Mouse (Mus musculus): ENCODE measurements at regions not wholly inside any gene's neighbourhood (a gene's known extent, or its start where the extent isn't known, plus 50 kb on each side); places are given as distances from the start of the nearest gene placed in this dataset.

DNA sequence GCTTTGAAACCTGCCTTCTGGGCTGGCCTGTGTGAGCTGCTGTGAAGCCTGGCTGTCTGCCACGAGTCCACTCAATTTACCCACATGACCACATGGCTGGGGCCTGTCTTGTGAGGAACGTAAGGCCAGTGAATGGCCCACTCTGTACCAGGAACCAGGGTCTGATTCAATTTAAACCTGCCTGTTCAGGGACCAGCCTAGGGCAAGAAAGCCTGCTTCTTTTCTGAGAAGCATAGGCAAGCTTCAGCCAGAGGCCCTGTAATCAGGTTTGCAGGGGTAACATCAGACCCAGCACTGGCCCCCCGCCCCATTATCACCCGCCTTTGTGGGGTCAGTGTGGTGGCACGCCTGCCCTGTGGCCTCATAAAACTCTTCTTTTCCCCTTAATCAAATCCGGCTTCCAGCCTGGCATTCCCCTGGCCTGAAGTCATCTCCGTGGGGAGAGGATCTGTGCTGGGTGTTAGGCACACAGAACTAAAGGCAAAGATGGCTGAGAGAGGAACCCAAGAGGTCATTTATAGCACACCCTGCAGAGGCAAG lies 84.4 kb upstream of the Mycn start:
- H3K27ac ChIP-seq (ENCODE audit: low read length) = no peak overlapping the region
- no peaks in the 10 kb centered on the region for H3K4me1 ChIP-seq (ENCODE audit: control insufficient read depth, low read depth, low read length)
- no peaks in the 10 kb centered on the region for H3K9me3 ChIP-seq (replicated peaks; ENCODE audit: control insufficient read depth, low read length)
- H3K27me3 ChIP-seq (ENCODE audit: control insufficient read depth, insufficient read depth, low read depth, low read length) = no peaks in the 10 kb centered on the region
- H3K36me3 ChIP-seq (ENCODE audit: control insufficient read depth, insufficient read depth) = no peaks in the 10 kb centered on the region
- ATAC-seq (ENCODE audit: low read depth) = no peak
- no peak overlapping the region for H3K9ac ChIP-seq (ENCODE audit: low read depth, low read length)
- H3K4me2 ChIP-seq (ENCODE audit: low read depth, low read length) = no peak overlapping the region
- 50% methylated on average over 7 of the region's 7 CpGs for WGBS (ENCODE audit: insufficient replicate concordance)
- no peak overlapping the region for H3K4me3 ChIP-seq (ENCODE audit: low read depth, low read length)

DNA sequence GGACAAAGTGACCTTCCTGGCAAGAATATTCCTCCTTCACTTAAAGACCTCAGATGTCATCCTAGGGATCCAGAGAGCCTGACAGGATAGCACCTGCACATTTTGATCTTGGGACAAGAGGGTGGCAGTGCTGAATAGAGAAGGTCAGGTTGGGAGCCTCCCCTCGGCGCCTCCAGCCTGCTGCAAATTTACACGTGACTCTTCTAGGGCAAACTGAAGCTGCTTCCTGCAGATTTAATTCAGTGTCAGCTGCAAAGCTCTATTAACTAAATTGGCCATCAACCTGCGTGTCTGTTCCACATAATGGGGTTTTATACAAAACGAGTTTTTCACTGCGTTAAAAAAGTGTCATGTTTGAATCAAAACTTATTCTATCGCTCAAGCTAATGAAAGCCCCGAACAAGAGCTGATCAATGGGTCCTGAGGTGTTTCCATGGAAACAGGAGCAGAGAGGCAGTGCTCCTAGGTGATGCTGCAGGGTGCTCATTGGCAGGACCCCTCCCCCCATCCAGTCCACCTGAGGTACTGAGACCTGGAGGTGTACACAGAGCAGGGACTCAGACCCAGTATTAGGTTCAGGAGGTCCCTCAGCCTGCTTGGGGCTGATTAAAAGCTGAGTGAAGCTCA lies 82.6 kb upstream of the Mycn start:
- Histone ChIP-seq H3K4me3 (ENCODE audit: low read depth, low read length) (no peak overlapping the region), H3K27ac (ENCODE audit: low read length) (no peak overlapping the region), H3K9me3 (replicated peaks; ENCODE audit: control insufficient read depth, low read length) (no peaks in the 10 kb centered on the region), H3K27me3 (ENCODE audit: control insufficient read depth, insufficient read depth, low read depth, low read length) (no peaks in the 10 kb centered on the region), H3K9ac (ENCODE audit: low read depth, low read length) (no peak overlapping the region), H3K4me1 (ENCODE audit: control insufficient read depth, low read depth, low read length) (no peaks in the 10 kb centered on the region), H3K4me2 (ENCODE audit: low read depth, low read length) (no peak overlapping the region), H3K36me3 (ENCODE audit: control insufficient read depth, insufficient read depth) (no peaks in the 10 kb centered on the region)
- no peak for ATAC-seq (ENCODE audit: low read depth)
- WGBS (ENCODE audit: insufficient replicate concordance) = 56% methylated on average over 8 of the region's 8 CpGs

- ATAC-seq (ENCODE audit: low read depth) = no peak
- H3K36me3 ChIP-seq (ENCODE audit: control insufficient read depth, insufficient read depth) = no peaks in the 10 kb centered on the region
- H3K4me1 ChIP-seq (ENCODE audit: control insufficient read depth, low read depth, low read length) = no peaks in the 10 kb centered on the region
- no peak overlapping the region for H3K9ac ChIP-seq (ENCODE audit: low read depth, low read length)
- H3K27ac ChIP-seq (ENCODE audit: low read length) = no peak overlapping the region
- no peak overlapping the region for H3K4me3 ChIP-seq (ENCODE audit: low read depth, low read length)
- H3K27me3 ChIP-seq (ENCODE audit: control insufficient read depth, insufficient read depth, low read depth, low read length) = no peaks in the 10 kb centered on the region
- H3K9me3 ChIP-seq (replicated peaks; ENCODE audit: control insufficient read depth, low read length) = no peaks in the 10 kb centered on the region
- no peak overlapping the region for H3K4me2 ChIP-seq (ENCODE audit: low read depth, low read length)
- 61% methylated on average over 9 of the region's 9 CpGs for WGBS (ENCODE audit: insufficient replicate concordance)
These were observed 69.5 kb upstream of the Mycn start for GRCm38 (mm10) chr12:13011023-13011761.

DNA sequence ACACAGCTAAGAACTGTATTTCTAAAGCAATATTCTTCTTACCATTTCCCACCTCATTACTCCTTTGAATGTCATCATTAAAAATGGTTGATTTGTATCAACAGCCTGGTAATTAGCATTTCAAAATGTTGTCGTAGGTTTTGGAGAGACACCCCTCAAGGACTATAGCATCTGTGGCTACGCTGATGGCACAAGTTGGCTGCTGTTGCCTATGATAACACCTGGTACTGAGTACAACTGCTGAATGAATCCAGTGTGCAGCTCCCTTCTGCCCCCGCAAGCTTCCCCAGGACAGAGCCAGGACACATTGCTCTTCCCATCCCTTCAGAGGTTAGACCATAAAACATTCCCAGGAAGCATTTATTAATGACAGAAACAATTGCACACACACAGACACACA lies 68.7 kb upstream of the Mycn start:
- 73% methylated on average over 3 of the region's 3 CpGs for WGBS (ENCODE audit: insufficient replicate concordance)
- Histone ChIP-seq H3K27me3 (ENCODE audit: control insufficient read depth, insufficient read depth, low read depth, low read length) (no peaks in the 10 kb centered on the region), H3K9me3 (replicated peaks; ENCODE audit: control insufficient read depth, low read length) (no peaks in the 10 kb centered on the region), H3K4me1 (ENCODE audit: control insufficient read depth, low read depth, low read length) (no peaks in the 10 kb centered on the region), H3K36me3 (ENCODE audit: control insufficient read depth, insufficient read depth) (no peaks in the 10 kb centered on the region), H3K4me2 (ENCODE audit: low read depth, low read length) (no peak overlapping the region), H3K4me3 (ENCODE audit: low read depth, low read length) (no peak overlapping the region), H3K27ac (ENCODE audit: low read length) (no peak overlapping the region), H3K9ac (ENCODE audit: low read depth, low read length) (no peak overlapping the region)
- no peak for ATAC-seq (ENCODE audit: low read depth)

GRCm38 (mm10) chr12:13009470-13009869 lies 67.8 kb upstream of the Mycn start:
- Histone ChIP-seq H3K9ac (ENCODE audit: low read depth, low read length) (no peak overlapping the region), H3K9me3 (replicated peaks; ENCODE audit: control insufficient read depth, low read length) (no peaks in the 10 kb centered on the region), H3K4me1 (ENCODE audit: control insufficient read depth, low read depth, low read length) (no peaks in the 10 kb centered on the region), H3K4me2 (ENCODE audit: low read depth, low read length) (no peak overlapping the region), H3K27ac (ENCODE audit: low read length) (no peak overlapping the region), H3K27me3 (ENCODE audit: control insufficient read depth, insufficient read depth, low read depth, low read length) (no peaks in the 10 kb centered on the region), H3K4me3 (ENCODE audit: low read depth, low read length) (no peak overlapping the region), H3K36me3 (ENCODE audit: control insufficient read depth, insufficient read depth) (no peaks in the 10 kb centered on the region)
- ATAC-seq (ENCODE audit: low read depth) = no peak
- WGBS (ENCODE audit: insufficient replicate concordance) = 30% methylated on average over 2 of the region's 2 CpGs

- H3K27ac ChIP-seq (ENCODE audit: low read length) = no peak overlapping the region
- H3K9me3 ChIP-seq (replicated peaks; ENCODE audit: control insufficient read depth, low read length) = no peaks in the 10 kb centered on the region
- H3K27me3 ChIP-seq (ENCODE audit: control insufficient read depth, insufficient read depth, low read depth, low read length) = no peaks in the 10 kb centered on the region
- no peaks in the 10 kb centered on the region for H3K36me3 ChIP-seq (ENCODE audit: control insufficient read depth, insufficient read depth)
- no peak overlapping the region for H3K4me3 ChIP-seq (ENCODE audit: low read depth, low read length)
- peak; percentile 93 for ATAC-seq (ENCODE audit: low read depth)
- WGBS (ENCODE audit: insufficient replicate concordance) = 48% methylated on average over 3 of the region's 3 CpGs
- H3K9ac ChIP-seq (ENCODE audit: low read depth, low read length) = no peak overlapping the region
- no peaks in the 10 kb centered on the region for H3K4me1 ChIP-seq (ENCODE audit: control insufficient read depth, low read depth, low read length)
- H3K4me2 ChIP-seq (ENCODE audit: low read depth, low read length) = no peak overlapping the region
These were observed 61.0 kb upstream of the Mycn start for GRCm38 (mm10) chr12:13002703-13003102.

GRCm38 (mm10) chr12:13002069-13002590 lies 60.4 kb upstream of the Mycn start:
- H3K9ac ChIP-seq (ENCODE audit: low read depth, low read length) = no peak overlapping the region
- no peak for ATAC-seq (ENCODE audit: low read depth)
- no peaks in the 10 kb centered on the region for H3K36me3 ChIP-seq (ENCODE audit: control insufficient read depth, insufficient read depth)
- H3K9me3 ChIP-seq (replicated peaks; ENCODE audit: control insufficient read depth, low read length) = no peaks in the 10 kb centered on the region
- no peak overlapping the region for H3K4me3 ChIP-seq (ENCODE audit: low read depth, low read length)
- H3K27me3 ChIP-seq (ENCODE audit: control insufficient read depth, insufficient read depth, low read depth, low read length) = no peaks in the 10 kb centered on the region
- H3K4me2 ChIP-seq (ENCODE audit: low read depth, low read length) = no peak overlapping the region
- H3K4me1 ChIP-seq (ENCODE audit: control insufficient read depth, low read depth, low read length) = no peaks in the 10 kb centered on the region
- H3K27ac ChIP-seq (ENCODE audit: low read length) = 0 out of 2 replicates have a peak overlapping the region, but pooled peaks have one; percentile 12
- 59% methylated on average over 6 of the region's 6 CpGs for WGBS (ENCODE audit: insufficient replicate concordance)

DNA sequence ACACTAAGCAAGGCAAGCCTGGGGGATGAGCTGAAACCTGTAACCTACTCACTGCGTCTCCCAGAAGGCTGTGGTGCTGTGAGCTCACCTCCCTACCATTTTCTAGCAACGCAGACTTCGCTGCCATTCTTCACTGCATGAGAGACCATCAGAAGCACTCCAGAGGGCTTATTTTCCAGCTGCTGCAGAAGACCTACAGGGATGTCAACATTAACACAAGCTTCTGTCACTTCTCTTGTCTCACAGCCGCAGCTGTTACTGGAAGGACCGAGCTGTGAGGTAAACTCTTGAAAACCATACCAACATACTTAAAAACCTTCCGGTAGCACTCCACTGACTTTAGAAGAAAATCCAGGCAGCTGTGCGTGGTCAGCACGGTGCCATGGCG lies 54.3 kb upstream of the Mycn start:
- Histone ChIP-seq H3K4me2 (ENCODE audit: low read depth, low read length) (no peak overlapping the region), H3K36me3 (ENCODE audit: control insufficient read depth, insufficient read depth) (no peaks in the 10 kb centered on the region), H3K9ac (ENCODE audit: low read depth, low read length) (no peak overlapping the region), H3K27me3 (ENCODE audit: control insufficient read depth, insufficient read depth, low read depth, low read length) (no peaks in the 10 kb centered on the region), H3K27ac (ENCODE audit: low read length) (no peak overlapping the region), H3K4me1 (ENCODE audit: control insufficient read depth, low read depth, low read length) (peaks cover 2% of the 10 kb centered on the region), H3K4me3 (ENCODE audit: low read depth, low read length) (no peak overlapping the region), H3K9me3 (replicated peaks; ENCODE audit: control insufficient read depth, low read length) (no peaks in the 10 kb centered on the region)
- WGBS (ENCODE audit: insufficient replicate concordance) = 75% methylated on average over 9 of the region's 9 CpGs
- ATAC-seq (ENCODE audit: low read depth) = no peak

All from liver, embryonic 16.5 days (tissue).